Mouse (Mus musculus) brain, adult 2 months (tissue): ENCODE results near the gene Get4.

ENCODE experiments used
- DNase-seq: peaks from one replicate; pipeline ENCODE4 v3.0.0; 2011; ENCODE audit warnings: low read depth, low spot score

Get4 gene

GRCm38 (mm10) chr5:139252081-139252909 is at the start of gene Get4:
Gene Get4, plus strand, starts transcription at chr5:139252324.
- peak; percentile 99 for DNase-seq

GRCm38 (mm10) chr5:139203312-139203711 is 48.8 kb upstream of the Get4 start:
- DNase-seq: peak; percentile 65

- no peak for DNase-seq
Measured at GRCm38 (mm10) chr5:139206081-139206480, 46.0 kb upstream of the Get4 start.

- DNase-seq: no peak
Measured at GRCm38 (mm10) chr5:139206525-139206924, 45.6 kb upstream of the Get4 start.

- no peak for DNase-seq
Measured at GRCm38 (mm10) chr5:139208183-139208582, 43.9 kb upstream of the Get4 start.

GRCm38 (mm10) chr5:139208871-139209684 is 43.0 kb upstream of the Get4 start:
- DNase-seq: peak; percentile 86

GRCm38 (mm10) chr5:139209685-139210026 is 42.5 kb upstream of the Get4 start:
- DNase-seq: no peak

GRCm38 (mm10) chr5:139211737-139212385 is 40.3 kb upstream of the Get4 start:
- no peak for DNase-seq

- peak; percentile 72 for DNase-seq
Measured at GRCm38 (mm10) chr5:139214298-139214697, 37.8 kb upstream of the Get4 start.

GRCm38 (mm10) chr5:139215184-139215583 is 36.9 kb upstream of the Get4 start:
- DNase-seq: peak; percentile 72

GRCm38 (mm10) chr5:139216121-139216520 is 36.0 kb upstream of the Get4 start:
- no peak for DNase-seq

GRCm38 (mm10) chr5:139216774-139217173 is 35.4 kb upstream of the Get4 start:
- peak; percentile 66 for DNase-seq

GRCm38 (mm10) chr5:139220006-139220515 is 32.1 kb upstream of the Get4 start:
- DNase-seq: no peak

GRCm38 (mm10) chr5:139220610-139221009 is 31.5 kb upstream of the Get4 start:
- DNase-seq: no peak

- no peak for DNase-seq
Measured at GRCm38 (mm10) chr5:139223331-139223730, 28.8 kb upstream of the Get4 start.

- no peak for DNase-seq
Measured at GRCm38 (mm10) chr5:139227236-139227635, 24.9 kb upstream of the Get4 start.

GRCm38 (mm10) chr5:139227645-139228044 is 24.5 kb upstream of the Get4 start:
- DNase-seq: no peak

GRCm38 (mm10) chr5:139228318-139228717 is 23.8 kb upstream of the Get4 start:
- DNase-seq: no peak

- DNase-seq: peak; percentile 60
Measured at GRCm38 (mm10) chr5:139229716-139230115, 22.4 kb upstream of the Get4 start.

- no peak for DNase-seq
Measured at GRCm38 (mm10) chr5:139232083-139232482, 20.0 kb upstream of the Get4 start.

GRCm38 (mm10) chr5:139234423-139234822 is 17.7 kb upstream of the Get4 start:
- no peak for DNase-seq

- no peak for DNase-seq
Measured at GRCm38 (mm10) chr5:139237436-139237835, 14.7 kb upstream of the Get4 start.
